10 mouse cellular contexts compared by ENCODE assay signal in the genomic region with DNA sequence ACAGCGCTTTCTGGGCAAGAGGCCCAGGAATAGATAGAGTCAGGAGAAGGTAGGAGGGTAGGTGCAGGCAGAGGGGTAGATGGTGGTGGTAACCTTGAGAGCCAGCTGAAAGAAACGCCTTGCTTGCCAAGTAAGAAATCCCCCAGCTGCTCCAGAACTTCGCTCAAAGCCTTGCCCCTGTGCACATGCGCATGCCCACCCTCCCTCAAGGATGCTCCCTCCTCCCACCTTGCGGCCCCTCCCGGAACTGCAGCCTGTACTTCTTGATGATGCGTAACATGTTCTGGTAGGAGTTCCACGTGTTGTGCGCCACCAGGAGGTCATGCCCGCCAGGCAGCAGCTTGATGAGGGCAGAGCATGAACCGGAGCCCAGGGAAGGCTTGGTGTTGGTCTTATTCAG. TPM values are rescaled to one million over a fixed set of nuclear protein-coding genes. Genes with fewer than 3 reads are reported as not detected.
DNase-seq lines count a peak whose midpoint lies in the region; ATAC-seq and TF ChIP-seq lines count a peak whose summit lies in the region.
"Had no signal": no experiment of that assay in that cellular context is flagged by ENCODE, and none has a peak within 500 bp of the region (broad histone marks: within the 10 kb centered on the region; RNA-seq: fewer than 3 reads in every experiment).

No protein-coding gene starts in this region.

- H3K9ac ChIP-seq in ES-E14 (ENCODE audit: insufficient read depth, low read depth, low read length, poor library complexity, severe bottlenecking), result peak overlapping the region; percentile 59; the same call in 1 of the 2 replicates
- no peak overlapping the region for H3K9ac ChIP-seq in liver, embryonic 13.5 days

- no peaks in the 10 kb centered on the region for H3K9me3 ChIP-seq in ES-E14 (ENCODE audit: control insufficient read depth, insufficient read depth, low read depth, low read length)
- no peaks in the 10 kb centered on the region for H3K9me3 ChIP-seq in liver, embryonic 13.5 days (replicated peaks)

- 76% methylated on average over 11 of the region's 11 CpGs for WGBS in liver, embryonic 13.5 days (ENCODE audit: insufficient replicate concordance)

- H3K4me3 ChIP-seq in ES-E14 (ENCODE audit: insufficient read depth in 1 of 2, low read depth in 1 of 2, low read length in 2 of 2, poor library complexity in 1 of 2, severe bottlenecking in 1 of 2), result peak overlapping the region in 1 of 2 experiments; percentile 7; a peak in 1 of 4 replicates
- H3K4me3 ChIP-seq in liver, embryonic 13.5 days (replicated peaks), result no peak overlapping the region

- no peak for ATAC-seq in liver, embryonic 13.5 days (ENCODE audit: low read depth)

- H3K4me1 ChIP-seq in ES-E14 (ENCODE audit: control insufficient read depth in 2 of 2, insufficient read depth in 2 of 2, low read length in 2 of 2, poor library complexity in 1 of 2), result peaks cover 0 to 24% of the 10 kb centered on the region in 2 experiments; a peak in 3 of 4 replicates
- no peaks in the 10 kb centered on the region for H3K4me1 ChIP-seq in liver, embryonic 13.5 days (replicated peaks)

- H3K27ac ChIP-seq in ES-E14 (ENCODE audit: insufficient read depth, low read depth, low read length, poor library complexity, severe bottlenecking), result no peak overlapping the region
- no peak overlapping the region for H3K27ac ChIP-seq in liver, embryonic 13.5 days

- peaks cover 7% of the 10 kb centered on the region; the same call in 1 of the 2 replicates for H3K36me3 ChIP-seq in ES-E14 (ENCODE audit: control insufficient read depth, insufficient read depth, low read length, poor library complexity, severe bottlenecking)
- H3K36me3 ChIP-seq in liver, embryonic 13.5 days, result peaks cover 21% of the 10 kb centered on the region

- in situ Hi-C loops in ES-E14 (cut with MboI; ENCODE audit: low sequenced_read_pairs in 2 of 2, unreplicated experiment in 2 of 2), result no loop called here

- no peak overlapping the region for H3K4me2 ChIP-seq in liver, embryonic 13.5 days

- H3K27me3 ChIP-seq in liver, embryonic 13.5 days, result no peaks in the 10 kb centered on the region

- peak; percentile 38 to 57 for DNase-seq in cerebellum, postnatal 25 days
- no peak for DNase-seq in cerebellum, adult 9-10 months
- DNase-seq in layer of hippocampus, postnatal 10 days (ENCODE audit: low spot score in 2 of 2), result peak; percentile 62 to 67
- DNase-seq in layer of hippocampus, adult 11-12 months (ENCODE audit: low spot score), result no peak
- DNase-seq in ES-E14 (ENCODE audit: low read depth, low spot score), result peak; percentile 91
- peak; percentile 25 for DNase-seq in liver, embryonic 13.5 days
- DNase-seq in spleen, adult 18-20 months, result no peak
- no peak for DNase-seq in urinary bladder, postnatal 10 days (ENCODE audit: low spot score)
- DNase-seq: heart, postnatal 36 days; lung, adult 2 months had no signal

TF ChIP-seq in ES-E14, 5 proteins besides CTCF, POLR2A, EP300 and RAD21:
- TF ChIP-seq CHD2 (IDR thresholded peaks at IDR 0.05; ENCODE audit: low read depth, low read length), result no peak
- TF ChIP-seq MAFK (IDR thresholded peaks at IDR 0.05; ENCODE audit: insufficient read depth, low read depth, low read length), result no peak
- no peak for TF ChIP-seq ZNF384 (IDR thresholded peaks at IDR 0.05; ENCODE audit: low read depth, low read length)
- no peak for TF ChIP-seq ZC3H11A (IDR thresholded peaks at IDR 0.05; ENCODE audit: borderline replicate concordance, low read depth, low read length)
- TF ChIP-seq HCFC1 (IDR thresholded peaks at IDR 0.05; ENCODE audit: borderline replicate concordance, insufficient read depth, low read length), result no peak

RNA-seq across cellular contexts. Expression of a gene that starts 11.0 kb away (rescaled TPM):
- total RNA-seq in layer of hippocampus, postnatal 10 days (2021), result 10 to 100 TPM; 63.2 to 66.8 TPM
- total RNA-seq in ES-E14 (2012; rRNA removed), result 35.3 and 59.2 TPM in 2 replicates
- 17.3 and 17.9 TPM in 2 replicates for polyA plus RNA-seq in liver, embryonic 13.5 days (2015; fragmentation: Nextera tagmentation; extraction: Ambion mirVana)

RNA-seq across cellular contexts. Expression of a gene that starts 16.1 kb away (rescaled TPM):
- not detected for total RNA-seq in layer of hippocampus, postnatal 10 days (2021)
- 0.22 TPM in 1 of 2 replicates, not detected in the other for total RNA-seq in ES-E14 (2012; rRNA removed)
- polyA plus RNA-seq in liver, embryonic 13.5 days (2015; fragmentation: Nextera tagmentation; extraction: Ambion mirVana), result not detected in 2 replicates

RNA-seq across cellular contexts. Expression of a gene that starts 18.5 kb away (rescaled TPM):
- 1 to 10 TPM; 5.5 to 5.7 TPM for total RNA-seq in layer of hippocampus, postnatal 10 days (2021)
- total RNA-seq in ES-E14 (2012; rRNA removed), result 20.5 and 34.5 TPM in 2 replicates
- polyA plus RNA-seq in liver, embryonic 13.5 days (2015; fragmentation: Nextera tagmentation; extraction: Ambion mirVana), result 4.0 and 4.7 TPM in 2 replicates

RNA-seq across cellular contexts. Expression of a gene that starts 19.8 kb away (rescaled TPM):
- 1 to 10 TPM; 6.1 to 7.1 TPM for total RNA-seq in layer of hippocampus, postnatal 10 days (2021)
- 0.67 TPM in 1 of 2 replicates, not detected in the other for total RNA-seq in ES-E14 (2012; rRNA removed)
- 0.82 and 1.0 TPM in 2 replicates for polyA plus RNA-seq in liver, embryonic 13.5 days (2015; fragmentation: Nextera tagmentation; extraction: Ambion mirVana)

Comparison
In these comparisons a context has a peak if more than half of its experiments do, and no peak if none do; other contexts are left out.
1. DNase-seq: peak in cerebellum, postnatal 25 days (2 of 2), layer of hippocampus, postnatal 10 days (2 of 2), ES-E14 (single experiment) and liver, embryonic 13.5 days (single experiment); none in cerebellum, adult 9-10 months (single experiment), layer of hippocampus, adult 11-12 months (single experiment), spleen, adult 18-20 months (0 of 2) and urinary bladder, postnatal 10 days (single experiment).